49 mouse cellular contexts compared by ENCODE assay signal in the genomic region with DNA sequence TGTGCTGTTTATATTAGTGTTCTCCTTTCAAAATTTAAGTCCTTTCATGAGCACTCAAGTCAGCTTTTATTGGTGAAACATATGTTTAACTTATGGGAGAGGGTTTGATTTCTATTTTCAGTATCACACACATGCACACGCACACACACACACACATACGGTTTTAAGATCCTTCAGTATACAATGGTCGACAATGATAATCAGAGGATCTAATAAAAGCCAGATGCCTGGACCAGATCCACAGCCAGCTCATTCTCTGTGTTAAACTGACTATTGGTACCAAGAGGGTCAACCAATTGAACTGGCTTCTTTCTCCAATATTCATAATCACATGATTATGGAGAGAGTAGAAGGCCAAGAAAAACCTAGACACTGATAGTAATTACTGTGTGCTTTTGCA. TPM values are rescaled to one million over a fixed set of nuclear protein-coding genes. Genes with fewer than 3 reads are reported as not detected.
"Had no signal": no experiment of that assay in that cellular context is flagged by ENCODE, and none has a peak within 500 bp of the region (broad histone marks: within the 10 kb centered on the region; RNA-seq: fewer than 3 reads in every experiment).

No protein-coding gene starts in this region.

- H3K4me2 ChIP-seq: heart, embryonic 11.5 days; heart, embryonic 12.5 days; heart, embryonic 13.5 days; heart, embryonic 15.5 days; hindbrain, embryonic 12.5 days; hindbrain, embryonic 13.5 days; hindbrain, embryonic 14.5 days; hindbrain, embryonic 15.5 days; intestine, embryonic 15.5 days; kidney, embryonic 15.5 days had no signal

- H3K9ac ChIP-seq: heart, embryonic 12.5 days; heart, embryonic 13.5 days; heart, embryonic 15.5 days; hindbrain, embryonic 12.5 days; hindbrain, embryonic 13.5 days; hindbrain, embryonic 14.5 days; hindbrain, embryonic 15.5 days; intestine, embryonic 15.5 days; kidney, embryonic 15.5 days had no signal

- H3K27me3 ChIP-seq: heart, embryonic 12.5 days; heart, embryonic 13.5 days; heart, embryonic 15.5 days; hindbrain, embryonic 12.5 days; hindbrain, embryonic 13.5 days; hindbrain, embryonic 15.5 days; intestine, embryonic 15.5 days; kidney, embryonic 15.5 days had no signal

- DNase-seq: heart, postnatal 10 days; heart, postnatal 14 days; heart, postnatal 36 days; heart, postnatal 4 days; kidney, adult 11 months; kidney, adult 18-20 months; kidney, adult 2 months; kidney, adult 8-10 months; kidney, adult 9 months; kidney, postnatal 10 days; kidney, postnatal 14 days; kidney, postnatal 25 days; kidney, postnatal 36 days; kidney, postnatal 4 days; layer of hippocampus, adult 9-11 months; layer of hippocampus, postnatal 36 days had no signal

- H3K4me1 ChIP-seq: heart, embryonic 12.5 days; heart, embryonic 13.5 days; heart, embryonic 15.5 days; hindbrain, embryonic 10.5 days; hindbrain, embryonic 12.5 days; hindbrain, embryonic 13.5 days; hindbrain, embryonic 15.5 days; intestine, embryonic 15.5 days; kidney, embryonic 15.5 days had no signal

- H3K4me3 ChIP-seq: heart, embryonic 12.5 days; heart, embryonic 13.5 days; heart, embryonic 15.5 days; hindbrain, embryonic 10.5 days; hindbrain, embryonic 12.5 days; hindbrain, embryonic 13.5 days; hindbrain, embryonic 15.5 days; intestine, embryonic 15.5 days; kidney, embryonic 15.5 days; layer of hippocampus, adult 2 months; left cerebral cortex, adult 2 months had no signal

- H3K36me3 ChIP-seq: heart, embryonic 12.5 days; heart, embryonic 13.5 days; heart, embryonic 15.5 days; hindbrain, embryonic 10.5 days; hindbrain, embryonic 12.5 days; hindbrain, embryonic 13.5 days; hindbrain, embryonic 15.5 days; intestine, embryonic 15.5 days; kidney, embryonic 15.5 days had no signal

- ATAC-seq: hindbrain, embryonic 16.5 days; hindbrain, postnatal 0 days; inflammation-experienced regulatory T-cells, adult 6 months; intestine, embryonic 15.5 days; intestine, embryonic 16.5 days; intestine, postnatal 0 days had no signal

- H3K27ac ChIP-seq: heart, embryonic 13.5 days; heart, embryonic 15.5 days; hindbrain, embryonic 10.5 days; hindbrain, embryonic 12.5 days; hindbrain, embryonic 13.5 days; hindbrain, embryonic 14.5 days; hindbrain, embryonic 15.5 days; hindbrain, postnatal 0 days; intestine, embryonic 15.5 days; kidney, embryonic 15.5 days; kidney, postnatal 0 days; layer of hippocampus, adult 2 months; left cerebral cortex, adult 2 months had no signal

- H3K9me3 ChIP-seq: heart, embryonic 12.5 days; heart, embryonic 13.5 days; heart, embryonic 15.5 days; hindbrain, embryonic 10.5 days; hindbrain, embryonic 12.5 days; hindbrain, embryonic 13.5 days; hindbrain, embryonic 15.5 days; intestine, embryonic 15.5 days; kidney, embryonic 15.5 days had no signal

RNA-seq across cellular contexts. Expression of gene Mmp7, which starts 3.8 kb away (rescaled TPM):
- total RNA-seq: heart, postnatal 10 days; heart, postnatal 14 days; heart, postnatal 25 days; heart, postnatal 36 days; heart, postnatal 4 days; hematopoietic stem cell, adult 5-6 weeks; hindbrain, postnatal 0 days; layer of hippocampus, adult 18-20 months; layer of hippocampus, adult 2 months; layer of hippocampus, adult 8-10 months; layer of hippocampus, postnatal 10 days; layer of hippocampus, postnatal 14 days; layer of hippocampus, postnatal 25 days; layer of hippocampus, postnatal 36 days; left cerebral cortex, adult 18-20 months; left cerebral cortex, adult 2 months had no signal
- polyA plus RNA-seq: heart, embryonic 11.5 days; heart, embryonic 12.5 days; heart, embryonic 13.5 days; heart, embryonic 14.5 days; heart, embryonic 15.5 days; heart, embryonic 16.5 days; heart, postnatal 0 days; hindbrain, embryonic 10.5 days; hindbrain, embryonic 11.5 days; hindbrain, embryonic 12.5 days; hindbrain, embryonic 13.5 days; hindbrain, embryonic 14.5 days; hindbrain, embryonic 15.5 days; hindbrain, embryonic 16.5 days; hindbrain, postnatal 0 days; inflammation-experienced regulatory T-cells, adult 6 months; kidney, adult 2 months; kidney, embryonic 14.5 days; kidney, embryonic 15.5 days; kidney, embryonic 16.5 days had no signal
